Mouse (Mus musculus) forebrain, postnatal 0 days (tissue): ENCODE data around the gene Pcbp4. TPM values are rescaled to one million over a fixed set of nuclear protein-coding genes. Genes with fewer than 3 reads are reported as not detected.

ENCODE experiments used
- ATAC-seq: fragments of 200-750 bp; cut with Nextera tagmentation; 2 replicates; pipeline ENCODE4 v1.8.0; 2017; ENCODE audit warnings: mild to moderate bottlenecking, moderate library complexity
- DNase-seq: peaks from one replicate; pipeline ENCODE4 v3.0.0-alpha.2; 2015
- H3K27ac ChIP-seq: fragments of 300-500 bp; sonication (generic); 2 replicates; pipeline ENCODE4 v1.5.1; 2014; ENCODE audit warnings: low read depth, mild to moderate bottlenecking, antibody characterized with exemption, low read length, moderate library complexity, mixed read lengths
- H3K27me3 ChIP-seq: fragments of 300-500 bp; sonication (generic); 2 replicates; pipeline ENCODE4 v1.6.1; 2014; ENCODE audit warnings: mild to moderate bottlenecking, low read length, mixed read lengths; ENCODE audit not compliant: insufficient read depth
- H3K36me3 ChIP-seq: fragments of 300-500 bp; sonication (generic); 2 replicates; pipeline ENCODE4 v1.6.1; 2014; ENCODE audit warnings: mild to moderate bottlenecking, moderate library complexity; ENCODE audit not compliant: insufficient read depth
- H3K4me1 ChIP-seq: fragments of 300-500 bp; sonication (generic); 2 replicates; pipeline ENCODE4 v1.6.1; 2014; ENCODE audit warnings: antibody characterized with exemption; ENCODE audit not compliant: insufficient read depth
- H3K4me2 ChIP-seq: fragments of 300-500 bp; sonication (generic); 2 replicates; pipeline ENCODE4 v1.6.1; 2014; ENCODE audit warnings: low read depth, mild to moderate bottlenecking, moderate library complexity
- H3K4me3 ChIP-seq: fragments of 300-500 bp; sonication (generic); 2 replicates; pipeline ENCODE4 v1.5.1; 2014; ENCODE audit warnings: low read depth, low read length, mixed read lengths
- H3K9ac ChIP-seq: fragments of 300-500 bp; sonication (generic); 2 replicates; pipeline ENCODE4 v1.6.1; 2014; ENCODE audit warnings: mild to moderate bottlenecking
- H3K9me3 ChIP-seq: fragments of 300-500 bp; sonication (generic); 2 replicates; pipeline ENCODE4 v1.6.1; 2016; ENCODE audit warnings: low read length
- CTCF ChIP-seq: sonication (generic); IDR thresholded peaks from 2 replicates; pipeline ENCODE4 v1.5.1; 2016; ENCODE audit warnings: antibody characterized with exemption, control low read depth, low read depth
- WGBS: fragments of 180-500 bp; shearing (Covaris S2); extraction: QIAGEN DNeasy Blood & Tissue Kit; methylation state at CpG from one replicate; pipeline ENCODE4 v1.1.7; 2014; 5-methylcytosine and 5-hydroxymethylcytosine counted together
- polyA plus RNA-seq: library from polyadenylated mRNA; unstranded; fragments of >200 nt; fragmentation: Nextera tagmentation; extraction: Ambion mirVana; gene quantifications from 2 replicates; pipeline ENCODE4 v1.2.1, GENCODE M21; 2015
- total RNA-seq: library from RNA; depleted of rRNA; stranded (reverse); fragments of >200 nt; gene quantifications from 2 replicates; pipeline ENCODE4 v1.2.3, GENCODE M21; 2014

Gene Pcbp4
- total and polyA plus RNA-seq, 2 experiments from 2014 or later: 251 to 454 TPM

- TF ChIP-seq CTCF: no peak
- no peak for DNase-seq
- Histone ChIP-seq H3K9me3 (no peaks in the 10 kb centered on the region), H3K27me3 (no peaks in the 10 kb centered on the region), H3K4me1 (peaks cover 5% of the 10 kb centered on the region; the same call in 1 of the 2 replicates), H3K27ac (no peak overlapping the region), H3K4me2 (peak overlapping the region; percentile 85), H3K9ac (peak overlapping the region; percentile 63), H3K4me3 (peak overlapping the region; percentile 47), H3K36me3 (peaks cover 22% of the 10 kb centered on the region)
- WGBS: 87% methylated on average over 9 of the region's 9 CpGs
- ATAC-seq: no peak
These were observed 25.0 kb downstream of the Pcbp4 start for GRCm38 (mm10) chr9:106478101-106478500.

- no peak for ATAC-seq
- Histone ChIP-seq H3K4me3 (no peak overlapping the region), H3K4me1 (peaks cover 5% of the 10 kb centered on the region; the same call in 1 of the 2 replicates), H3K9me3 (no peaks in the 10 kb centered on the region), H3K27ac (no peak overlapping the region), H3K27me3 (no peaks in the 10 kb centered on the region), H3K4me2 (no peak overlapping the region), H3K36me3 (peaks cover 46% of the 10 kb centered on the region), H3K9ac (no peak overlapping the region)
- 95% methylated on average over 7 of the region's 7 CpGs for WGBS
- no peak for TF ChIP-seq CTCF
- no peak for DNase-seq
These were observed 27.4 kb downstream of the Pcbp4 start for GRCm38 (mm10) chr9:106480541-106480940.

GRCm38 (mm10) chr9:106481075-106481474 is 28.0 kb downstream of the Pcbp4 start:
- WGBS: 96% methylated on average over 15 of the region's 15 CpGs
- TF ChIP-seq CTCF: no peak
- Histone ChIP-seq H3K27ac (no peak overlapping the region), H3K9me3 (no peaks in the 10 kb centered on the region), H3K4me3 (no peak overlapping the region), H3K4me2 (no peak overlapping the region), H3K27me3 (no peaks in the 10 kb centered on the region), H3K9ac (no peak overlapping the region), H3K4me1 (peaks cover 5% of the 10 kb centered on the region; the same call in 1 of the 2 replicates), H3K36me3 (peaks cover 51% of the 10 kb centered on the region)
- ATAC-seq: no peak
- no peak for DNase-seq

- WGBS: 95% methylated on average over 13 of the region's 13 CpGs
- no peak for TF ChIP-seq CTCF
- no peak for DNase-seq
These were observed 28.6 kb downstream of the Pcbp4 start for GRCm38 (mm10) chr9:106481676-106482075.

GRCm38 (mm10) chr9:106482578-106483115 is 29.6 kb downstream of the Pcbp4 start:
- Histone ChIP-seq H3K36me3 (peaks cover 56% of the 10 kb centered on the region), H3K4me1 (peaks cover 5% of the 10 kb centered on the region; the same call in 1 of the 2 replicates), H3K4me3 (no peak overlapping the region), H3K9ac (no peak overlapping the region), H3K27ac (no peak overlapping the region), H3K9me3 (no peaks in the 10 kb centered on the region), H3K27me3 (no peaks in the 10 kb centered on the region), H3K4me2 (no peak overlapping the region)
- ATAC-seq (no peak), DNase-seq (no peak)
- no peak for TF ChIP-seq CTCF
- 90% methylated on average over 17 of the region's 17 CpGs for WGBS

More at GRCm38 (mm10) chr9:106481676-106482075, 28.6 kb downstream of the Pcbp4 start:
- Histone ChIP-seq H3K9ac (no peak overlapping the region), H3K36me3 (peaks cover 56% of the 10 kb centered on the region), H3K4me2 (no peak overlapping the region), H3K4me1 (peaks cover 5% of the 10 kb centered on the region; the same call in 1 of the 2 replicates), H3K27ac (no peak overlapping the region), H3K27me3 (no peaks in the 10 kb centered on the region), H3K4me3 (no peak overlapping the region), H3K9me3 (no peaks in the 10 kb centered on the region)
- ATAC-seq: no peak

- Histone ChIP-seq H3K27me3 (no peaks in the 10 kb centered on the region), H3K4me3 (no peak overlapping the region), H3K9ac (no peak overlapping the region), H3K4me1 (peaks cover 2% of the 10 kb centered on the region; the same call in 1 of the 2 replicates), H3K9me3 (no peaks in the 10 kb centered on the region), H3K36me3 (peaks cover 56% of the 10 kb centered on the region), H3K4me2 (no peak overlapping the region), H3K27ac (no peak overlapping the region)
- DNase-seq (no peak), ATAC-seq (no peak)
- WGBS: 96% methylated on average over 10 of the region's 10 CpGs
- TF ChIP-seq CTCF: no peak
These were observed 30.0 kb downstream of the Pcbp4 start for GRCm38 (mm10) chr9:106483136-106483535.

- Histone ChIP-seq H3K27ac (no peak overlapping the region), H3K36me3 (peaks cover 56% of the 10 kb centered on the region), H3K4me1 (no peaks in the 10 kb centered on the region), H3K4me3 (no peak overlapping the region), H3K4me2 (no peak overlapping the region), H3K27me3 (no peaks in the 10 kb centered on the region), H3K9me3 (no peaks in the 10 kb centered on the region), H3K9ac (no peak overlapping the region)
- 94% methylated on average over 17 of the region's 17 CpGs for WGBS
- DNase-seq (no peak), ATAC-seq (no peak)
- no peak for TF ChIP-seq CTCF
These were observed 30.5 kb downstream of the Pcbp4 start for GRCm38 (mm10) chr9:106483606-106484005.
